Comparison of ENCODE assay signal across 26 mouse cellular contexts in genomic region chr9:55425271-55425810, GRCm38 (mm10).
A peak's percentile ranks its signal among the peaks of the same experiment; 100 is the strongest.
DNase-seq lines count a peak whose midpoint lies in the region; ATAC-seq and TF ChIP-seq lines count a peak whose summit lies in the region.
"Had no signal": no experiment of that assay in that cellular context is flagged by ENCODE, and none has a peak within 500 bp of the region (broad histone marks: within the 10 kb centered on the region; RNA-seq: fewer than 3 reads in every experiment).

No protein-coding gene starts in this region.

- TF ChIP-seq EP300 in lung, postnatal 0 days (IDR thresholded peaks at IDR 0.05) = no peak

- peak; percentile 17 for DNase-seq in adrenal gland, adult 8-10 months
- DNase-seq in adrenal gland, postnatal 25 days = no peak
- DNase-seq in hindbrain, embryonic 10.5 days (ENCODE audit: low spot score) = no peak
- DNase-seq in hindbrain, embryonic 14.5 days (ENCODE audit: low spot score) = no peak
- DNase-seq in adrenal gland, postnatal 14 days = peak; percentile 65
- DNase-seq in limb, embryonic 10.5 days (ENCODE audit: low spot score) = no peak
- no peak for DNase-seq in lung, postnatal 0 days (ENCODE audit: low spot score)
- DNase-seq: cerebellum, adult 8-10 months; cerebellum, postnatal 25 days; gastrocnemius, adult 2 months; gastrocnemius, postnatal 36 days; heart, postnatal 36 days; kidney, postnatal 14 days; liver, embryonic 13.5 days; lung, adult 18-20 months; lung, postnatal 10 days; right cerebral cortex, postnatal 4 days had no signal

- peaks cover 36% of the 10 kb centered on the region for H3K4me1 ChIP-seq in hindbrain, embryonic 10.5 days (replicated peaks)
- 0 out of 2 replicates have a peak, but pooled peaks cover 11% of the 10 kb centered on the region for H3K4me1 ChIP-seq in hindbrain, embryonic 14.5 days (replicated peaks; ENCODE audit: control insufficient read depth, insufficient read depth, low read length)
- peaks cover 39% of the 10 kb centered on the region for H3K4me1 ChIP-seq in limb, embryonic 10.5 days
- no peaks in the 10 kb centered on the region for H3K4me1 ChIP-seq in lung, postnatal 0 days (ENCODE audit: insufficient read depth, low read depth, low read length)

- H3K4me2 ChIP-seq in hindbrain, embryonic 14.5 days (replicated peaks) = no peak overlapping the region
- no peak overlapping the region for H3K4me2 ChIP-seq in lung, postnatal 0 days (replicated peaks; ENCODE audit: low read depth, low read length)
- H3K4me2 ChIP-seq: embryonic facial prominence, embryonic 15.5 days; heart, embryonic 11.5 days; hindbrain, embryonic 13.5 days; liver, embryonic 13.5 days; midbrain, embryonic 15.5 days had no signal

- no peak overlapping the region for H3K4me3 ChIP-seq in hindbrain, embryonic 10.5 days
- no peak overlapping the region for H3K4me3 ChIP-seq in hindbrain, embryonic 14.5 days (replicated peaks; ENCODE audit: low read length)
- no peak overlapping the region for H3K4me3 ChIP-seq in limb, embryonic 10.5 days
- no peak overlapping the region for H3K4me3 ChIP-seq in lung, postnatal 0 days (ENCODE audit: low read depth, low read length)
- H3K4me3 ChIP-seq: embryonic facial prominence, embryonic 15.5 days; gastrocnemius, adult 2 months; hindbrain, embryonic 13.5 days; liver, embryonic 13.5 days; midbrain, embryonic 15.5 days had no signal

- 55% methylated on average over 7 of the region's 7 CpGs for WGBS in hindbrain, embryonic 10.5 days
- WGBS in hindbrain, embryonic 14.5 days = 74% methylated on average over 7 of the region's 7 CpGs
- WGBS in limb, embryonic 10.5 days = 33% methylated on average over 7 of the region's 7 CpGs
- 68% methylated on average over 7 of the region's 7 CpGs for WGBS in lung, postnatal 0 days

- 0 out of 2 replicates have a peak, but pooled peaks cover 6% of the 10 kb centered on the region for H3K36me3 ChIP-seq in hindbrain, embryonic 10.5 days
- H3K36me3 ChIP-seq in hindbrain, embryonic 14.5 days (replicated peaks; ENCODE audit: control insufficient read depth, insufficient read depth) = no peaks in the 10 kb centered on the region
- no peaks in the 10 kb centered on the region for H3K36me3 ChIP-seq in limb, embryonic 10.5 days
- no peaks in the 10 kb centered on the region for H3K36me3 ChIP-seq in lung, postnatal 0 days (ENCODE audit: insufficient read depth, low read length)
- H3K36me3 ChIP-seq: embryonic facial prominence, embryonic 15.5 days; G1E; liver, embryonic 13.5 days; midbrain, embryonic 15.5 days had no signal

- no peak for ATAC-seq in hindbrain, embryonic 14.5 days (ENCODE audit: low FRiP score)
- no peak for ATAC-seq in lung, postnatal 0 days
- ATAC-seq in erythroid progenitor cell, adult 5-6 weeks (replicated peaks; ENCODE audit: low FRiP score, poor library complexity, severe bottlenecking) = no peak
- ATAC-seq: forebrain, embryonic 14.5 days; intestine, postnatal 0 days; midbrain, embryonic 15.5 days had no signal

- peaks cover 9% of the 10 kb centered on the region for H3K9me3 ChIP-seq in hindbrain, embryonic 10.5 days
- H3K9me3 ChIP-seq in hindbrain, embryonic 14.5 days (ENCODE audit: control insufficient read depth, low read length) = no peaks in the 10 kb centered on the region
- H3K9me3 ChIP-seq in limb, embryonic 10.5 days (replicated peaks) = 0 out of 2 replicates have a peak, but pooled peaks cover 2% of the 10 kb centered on the region
- H3K9me3 ChIP-seq in lung, postnatal 0 days (ENCODE audit: low read length) = no peaks in the 10 kb centered on the region
- H3K9me3 ChIP-seq: embryonic facial prominence, embryonic 15.5 days; G1E; hindbrain, embryonic 13.5 days; liver, embryonic 13.5 days; midbrain, embryonic 15.5 days had no signal

- H3K27ac ChIP-seq in hindbrain, embryonic 10.5 days = peak overlapping the region; percentile 62
- H3K27ac ChIP-seq in hindbrain, embryonic 14.5 days = no peak overlapping the region
- peak overlapping the region; percentile 38 for H3K27ac ChIP-seq in limb, embryonic 10.5 days
- no peak overlapping the region for H3K27ac ChIP-seq in lung, postnatal 0 days (ENCODE audit: low read length)
- H3K27ac ChIP-seq: embryonic facial prominence, embryonic 15.5 days; gastrocnemius, adult 2 months; hindbrain, embryonic 13.5 days; liver, embryonic 13.5 days; macrophage; midbrain, embryonic 15.5 days had no signal

- no peak overlapping the region for H3K9ac ChIP-seq in hindbrain, embryonic 14.5 days
- H3K9ac ChIP-seq in lung, postnatal 0 days (replicated peaks; ENCODE audit: low read depth) = no peak overlapping the region
- H3K9ac ChIP-seq: embryonic facial prominence, embryonic 15.5 days; hindbrain, embryonic 13.5 days; liver, embryonic 13.5 days; midbrain, embryonic 15.5 days had no signal

- no peak for TF ChIP-seq CTCF in lung, postnatal 0 days (IDR thresholded peaks at IDR 0.05)

- peaks cover 8% of the 10 kb centered on the region for H3K27me3 ChIP-seq in hindbrain, embryonic 10.5 days (ENCODE audit: insufficient read depth, poor library complexity, severe bottlenecking)
- H3K27me3 ChIP-seq in hindbrain, embryonic 14.5 days (ENCODE audit: control insufficient read depth, insufficient read depth, low read length) = no peaks in the 10 kb centered on the region
- peaks cover 8% of the 10 kb centered on the region for H3K27me3 ChIP-seq in limb, embryonic 10.5 days (ENCODE audit: low read depth, poor library complexity, severe bottlenecking)
- H3K27me3 ChIP-seq in lung, postnatal 0 days (replicated peaks; ENCODE audit: insufficient read depth, low read length) = no peaks in the 10 kb centered on the region
- H3K27me3 ChIP-seq: embryonic facial prominence, embryonic 15.5 days; midbrain, embryonic 15.5 days had no signal

Comparison
In these comparisons a context has a peak if more than half of its experiments do, and no peak if none do; other contexts are left out.
1. DNase-seq: peak in adrenal gland, adult 8-10 months (single experiment) and adrenal gland, postnatal 14 days (single experiment); none in adrenal gland, postnatal 25 days (single experiment), hindbrain, embryonic 10.5 days (single experiment), hindbrain, embryonic 14.5 days (single experiment), limb, embryonic 10.5 days (single experiment) and lung, postnatal 0 days (single experiment).
2. H3K27ac ChIP-seq: peak in hindbrain, embryonic 10.5 days (single experiment) and limb, embryonic 10.5 days (single experiment); none in hindbrain, embryonic 14.5 days (single experiment) and lung, postnatal 0 days (single experiment).